Mouse (Mus musculus) myocyte (in vitro differentiated cells): Measurements from ENCODE around the gene Pou4f1. TPM values are rescaled to one million over a fixed set of nuclear protein-coding genes. Genes with fewer than 3 reads are reported as not detected.

Experiments
- H3K27me3 ChIP-seq: one replicate; pipeline ENCODE4 v1.6.1; 2011; ENCODE audit not compliant: control insufficient read depth, insufficient read depth, insufficient read length
- H3K36me3 ChIP-seq: one replicate; pipeline ENCODE4 v1.6.1; 2011; ENCODE audit not compliant: control insufficient read depth, insufficient read depth
- H3K4me2 ChIP-seq: one replicate; pipeline ENCODE4 v1.6.1; 2011; ENCODE audit warnings: low read depth, control low read depth
- H3K4me3 ChIP-seq: one replicate; pipeline ENCODE4 v1.5.1; 2011; ENCODE audit warnings: mild to moderate bottlenecking, control low read depth, moderate library complexity
- H3K79me2 ChIP-seq: one replicate; pipeline ENCODE4 v1.6.1; 2011; ENCODE audit not compliant: control insufficient read depth, insufficient read depth
- H3ac ChIP-seq: one replicate; pipeline ENCODE4 v1.6.1; 2011; ENCODE audit not compliant: control insufficient read depth, insufficient read length
- CEBPB ChIP-seq: IDR thresholded peaks from 2 replicates; pipeline ENCODE4 v1.6.1; 2011; ENCODE audit warnings: mild to moderate bottlenecking, moderate library complexity; ENCODE audit not compliant: poor library complexity, insufficient read depth, severe bottlenecking
- E2F4 ChIP-seq: IDR thresholded peaks from one replicate; pipeline ENCODE4 v1.6.1; 2011; ENCODE audit warnings: mild to moderate bottlenecking, control low read depth, moderate library complexity; ENCODE audit not compliant: insufficient read depth
- MAX ChIP-seq: IDR thresholded peaks from one replicate; pipeline ENCODE4 v1.6.1; 2011; ENCODE audit warnings: low read depth, mild to moderate bottlenecking, control low read depth
- MYOD1 ChIP-seq, 3 experiments: IDR thresholded peaks; one replicate each; pipeline ENCODE4 v1.6.1; 2011; ENCODE audit warnings: control low read depth in 2 of 3, low read depth in 2 of 3, mild to moderate bottlenecking in 2 of 3, moderate library complexity in 1 of 3; ENCODE audit not compliant: insufficient read length in 2 of 3, control insufficient read depth in 1 of 3
- MYOG ChIP-seq, 3 experiments: IDR thresholded peaks; one replicate each; pipeline ENCODE4 v1.6.1; 2011; ENCODE audit warnings: control low read depth in 2 of 3, low read depth in 2 of 3, mild to moderate bottlenecking in 2 of 3; ENCODE audit not compliant: insufficient read length in 2 of 3, control insufficient read depth in 1 of 3, insufficient read depth in 1 of 3
- POLR2A ChIP-seq: IDR thresholded peaks from one replicate; pipeline ENCODE4 v1.6.1; 2011; ENCODE audit warnings: low read depth, mild to moderate bottlenecking, control low read depth, moderate library complexity; ENCODE audit not compliant: insufficient read length
- POLR2AphosphoS2 ChIP-seq: IDR thresholded peaks from one replicate; pipeline ENCODE4 v1.6.1; 2011; ENCODE audit warnings: low read depth, control low read depth; ENCODE audit not compliant: insufficient read length
- REST ChIP-seq: IDR thresholded peaks from one replicate; pipeline ENCODE4 v1.6.1; 2011; ENCODE audit warnings: mild to moderate bottlenecking, control low read depth, moderate library complexity; ENCODE audit not compliant: insufficient read depth, insufficient read length
- SRF ChIP-seq: IDR thresholded peaks from one replicate; pipeline ENCODE4 v1.6.1; 2011; ENCODE audit warnings: low read depth; ENCODE audit not compliant: control insufficient read depth, insufficient read length
- TCF12 ChIP-seq: IDR thresholded peaks from one replicate; pipeline ENCODE4 v1.6.1; 2011; ENCODE audit warnings: mild to moderate bottlenecking, control low read depth; ENCODE audit not compliant: poor library complexity, insufficient read depth, severe bottlenecking
- TCF3 ChIP-seq: IDR thresholded peaks from one replicate; pipeline ENCODE4 v1.6.1; 2011; ENCODE audit warnings: low read depth, control low read depth; ENCODE audit not compliant: insufficient read length
- USF1 ChIP-seq: IDR thresholded peaks from one replicate; pipeline ENCODE4 v1.6.1; 2011; ENCODE audit warnings: low read depth, mild to moderate bottlenecking, control low read depth, moderate library complexity
- polyA plus RNA-seq: library from polyadenylated mRNA; unstranded; fragments of >200 nt; fragmentation: generic; extraction: Trizol; gene quantifications from one replicate; pipeline ENCODE4 v1.2.1, GENCODE M21; 2012; ENCODE audit warnings: missing spikeins

Gene Pou4f1
- polyA plus RNA-seq, 1 experiment = 0.83 TPM

- H3K4me2 ChIP-seq = no peak overlapping the region
- TF ChIP-seq POLR2A (no peak), TCF12 (no peak), E2F4 (no peak), USF1 (no peak), CEBPB (no peak), MYOG (IDR thresholded peaks at IDR 0.05; ENCODE audit: control insufficient read depth in 1 of 3, insufficient read depth in 1 of 3, insufficient read length in 2 of 3, low read depth in 2 of 3) (no peak), SRF (no peak), REST (no peak), POLR2AphosphoS2 (no peak), MAX (no peak), TCF3 (no peak), MYOD1 (IDR thresholded peaks at IDR 0.05; ENCODE audit: control insufficient read depth in 1 of 3, insufficient read length in 2 of 3, low read depth in 2 of 3) (no peak)
- H3K79me2 ChIP-seq = no peaks in the 10 kb centered on the region
Measured at GRCm38 (mm10) chr14:104477616-104478015, 9.8 kb upstream of the Pou4f1 start.

GRCm38 (mm10) chr14:104475438-104475837 is 7.6 kb upstream of the Pou4f1 start:
- no peaks in the 10 kb centered on the region for H3K79me2 ChIP-seq
- no peak overlapping the region for H3K4me3 ChIP-seq
- H3K27me3 ChIP-seq = peaks cover 14% of the 10 kb centered on the region
- TF ChIP-seq USF1 (no peak), CEBPB (no peak), SRF (no peak), POLR2A (no peak), POLR2AphosphoS2 (no peak)
- no peak overlapping the region for H3K4me2 ChIP-seq
- H3K36me3 ChIP-seq = peaks cover 17% of the 10 kb centered on the region
- H3ac ChIP-seq = no peak overlapping the region

More at GRCm38 (mm10) chr14:104477616-104478015, 9.8 kb upstream of the Pou4f1 start:
- no peak overlapping the region for H3K4me3 ChIP-seq
- H3K36me3 ChIP-seq = peaks cover 17% of the 10 kb centered on the region
- H3ac ChIP-seq = no peak overlapping the region
- no peaks in the 10 kb centered on the region for H3K27me3 ChIP-seq

GRCm38 (mm10) chr14:104468623-104468970 is 798 bp upstream of the Pou4f1 start:
- H3K4me3 ChIP-seq = peak overlapping the region; percentile 18
- peaks cover 36% of the 10 kb centered on the region for H3K27me3 ChIP-seq
- H3K4me2 ChIP-seq = peak overlapping the region; percentile 78

GRCm38 (mm10) chr14:104467133-104467965 is 450 bp downstream of the Pou4f1 start:
- Histone ChIP-seq H3K36me3 (no peaks in the 10 kb centered on the region), H3K27me3 (peaks cover 36% of the 10 kb centered on the region), H3ac (peak overlapping the region; percentile 52), H3K4me2 (peak overlapping the region; percentile 78), H3K4me3 (peak overlapping the region; percentile 18), H3K79me2 (no peaks in the 10 kb centered on the region)
- peak; percentile 57 for TF ChIP-seq REST
- no peak for TF ChIP-seq E2F4
- no peak for TF ChIP-seq TCF3
- peak in 1 of 3 experiments; percentile 18 for TF ChIP-seq MYOG (IDR thresholded peaks at IDR 0.05; ENCODE audit: control insufficient read depth in 1 of 3, insufficient read depth in 1 of 3, insufficient read length in 2 of 3, low read depth in 2 of 3)
- TF ChIP-seq USF1 = no peak

More at GRCm38 (mm10) chr14:104468623-104468970, 798 bp upstream of the Pou4f1 start:
- TF ChIP-seq POLR2A = no peak
- H3K79me2 ChIP-seq = no peaks in the 10 kb centered on the region
- H3ac ChIP-seq = no peak overlapping the region
- H3K36me3 ChIP-seq = no peaks in the 10 kb centered on the region

GRCm38 (mm10) chr14:104466557-104466956 is 1.2 kb downstream of the Pou4f1 start:
- Histone ChIP-seq H3K27me3 (peaks cover 32% of the 10 kb centered on the region), H3K4me2 (peak overlapping the region; percentile 78), H3K36me3 (no peaks in the 10 kb centered on the region), H3K4me3 (peak overlapping the region; percentile 18), H3ac (peak overlapping the region; percentile 52), H3K79me2 (no peaks in the 10 kb centered on the region)
- TF ChIP-seq POLR2AphosphoS2 = no peak
- TF ChIP-seq MAX = no peak
- no peak for TF ChIP-seq SRF
- no peak for TF ChIP-seq TCF12
- no peak for TF ChIP-seq CEBPB
- no peak for TF ChIP-seq TCF3
- TF ChIP-seq REST = no peak
- no peak for TF ChIP-seq MYOG (IDR thresholded peaks at IDR 0.05; ENCODE audit: control insufficient read depth in 1 of 3, insufficient read depth in 1 of 3, insufficient read length in 2 of 3, low read depth in 2 of 3)
- TF ChIP-seq POLR2A = no peak
- TF ChIP-seq USF1 = no peak
- TF ChIP-seq E2F4 = no peak
- no peak for TF ChIP-seq MYOD1 (IDR thresholded peaks at IDR 0.05; ENCODE audit: control insufficient read depth in 1 of 3, insufficient read length in 2 of 3, low read depth in 2 of 3)
